Mouse (Mus musculus) monocyte, adult 2 months (primary cell): ENCODE results near the gene Actr3.
A peak's percentile ranks its signal among the peaks of the same experiment; 100 is the strongest.
"Not testable (repeated sequence)": the region's sequence is repeated elsewhere in the genome, so short reads cannot be mapped to it uniquely, and the experiment has no call there.

Experiments used
- DNase-seq, 2 experiments: peaks; one replicate each; pipeline ENCODE4 v3.0.0; 2022; ENCODE audit warnings: low spot score in 2 of 2, low read depth in 1 of 2

Gene Actr3

DNA sequence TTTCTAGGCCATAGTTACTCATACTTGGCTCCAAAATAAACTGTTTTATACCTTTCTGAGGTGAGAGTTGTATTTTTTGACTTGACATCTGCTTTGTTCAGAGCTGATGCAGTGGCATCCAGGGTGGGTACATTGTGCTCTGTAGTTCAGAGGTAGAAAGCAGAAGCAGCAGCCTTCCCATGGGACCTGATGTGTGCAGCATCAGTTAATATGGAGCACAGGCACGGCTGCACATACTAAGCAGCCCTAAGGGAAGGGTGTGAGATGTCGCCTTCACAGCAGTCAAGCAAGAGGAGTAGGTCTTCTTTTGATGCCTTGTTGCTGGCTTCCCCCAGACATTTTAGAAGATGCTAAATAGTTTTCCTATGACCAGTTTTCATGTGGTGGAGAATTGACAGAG lies 3.3 kb upstream of the Actr3 start:
- no peak for DNase-seq

DNA sequence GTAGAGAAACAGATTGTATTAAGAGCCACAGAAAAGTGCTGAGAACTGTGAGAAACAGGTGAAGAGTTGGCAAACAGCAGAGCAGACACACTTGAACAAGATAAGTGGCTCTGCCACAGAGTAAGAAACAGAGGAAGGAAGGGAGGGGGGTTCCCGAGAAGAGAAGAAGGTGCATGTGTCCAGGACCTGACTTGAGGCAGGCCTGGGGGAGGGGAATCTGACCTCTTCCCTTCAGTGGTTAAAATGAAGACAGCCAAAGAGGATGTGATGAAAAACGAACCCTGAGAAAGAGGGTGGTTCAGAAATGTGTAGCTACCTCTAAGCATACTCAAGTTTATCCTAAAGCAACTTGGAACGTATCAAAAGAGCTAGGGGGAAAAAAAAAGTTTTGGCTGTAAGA lies 2.4 kb upstream of the Actr3 start:
- no peak for DNase-seq

DNA sequence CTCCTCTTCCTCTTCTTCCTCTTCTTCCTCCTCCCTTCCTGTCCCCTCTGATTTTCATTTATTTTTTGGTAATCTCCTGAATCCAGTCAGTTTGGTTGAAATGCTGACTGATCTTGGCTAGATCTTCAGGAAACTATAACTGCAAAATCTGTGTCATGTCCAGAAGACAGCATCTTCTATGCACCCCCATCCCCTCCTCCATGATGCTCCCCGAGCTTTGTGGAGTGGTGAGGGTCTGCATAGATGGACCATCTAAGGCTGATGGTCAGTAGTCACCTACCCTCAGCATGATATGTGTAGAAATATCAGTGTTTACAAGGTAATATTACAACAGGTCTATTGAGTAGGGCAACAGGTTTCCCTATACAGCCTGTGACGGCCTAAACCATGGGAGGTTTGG lies 1.6 kb upstream of the Actr3 start:
- DNase-seq, result no peak

DNA sequence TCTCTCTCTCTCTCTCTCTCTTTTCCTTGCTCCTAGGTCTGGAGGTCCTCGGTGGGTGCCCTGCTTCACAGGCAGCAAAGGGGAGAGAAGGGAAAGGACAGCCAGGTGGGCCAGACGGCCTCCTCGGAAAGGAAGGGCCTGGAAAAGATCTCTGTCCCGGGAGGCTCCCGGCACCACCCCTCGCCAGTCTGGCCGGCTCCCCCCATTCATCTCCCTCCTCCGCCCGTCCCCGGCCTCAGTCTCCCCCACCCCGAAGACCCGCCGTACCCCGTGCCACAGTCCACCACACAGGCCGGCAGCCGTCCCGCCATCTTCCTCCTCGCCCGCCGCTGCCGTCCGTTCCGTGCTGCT lies 534 bp downstream of the Actr3 start:
- peak in 1 of 2 experiments; percentile 19 for DNase-seq

GRCm38 (mm10) chr1:125434485-125435001 lies 984 bp downstream of the Actr3 start:
- peak; percentile 65 to 77 for DNase-seq

DNA sequence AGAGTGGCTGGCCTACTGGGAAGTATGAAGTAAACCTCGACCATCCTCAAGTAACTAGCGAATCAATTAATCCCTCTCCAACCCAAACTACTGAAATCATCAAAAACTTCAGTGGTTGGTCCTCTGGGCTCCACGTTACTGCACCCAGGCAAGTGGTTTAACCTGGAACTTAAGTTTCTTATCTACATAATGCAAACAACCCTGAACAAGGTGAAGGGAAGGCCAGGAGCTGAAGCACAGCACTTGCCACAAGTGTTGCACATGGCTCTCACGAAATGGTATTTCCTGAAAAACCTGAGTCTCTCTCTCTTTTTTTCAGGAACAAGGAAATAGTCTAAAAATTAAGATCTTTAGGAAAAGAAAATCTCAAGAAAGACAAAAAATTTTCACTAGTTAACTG lies 4.2 kb downstream of the Actr3 start:
- no peak for DNase-seq

GRCm38 (mm10) chr1:125430737-125431136 lies 4.8 kb downstream of the Actr3 start:
- no peak for DNase-seq

- no peak for DNase-seq
These were observed 5.5 kb downstream of the Actr3 start for GRCm38 (mm10) chr1:125429984-125430383.

- no peak for DNase-seq
These were observed 7.2 kb downstream of the Actr3 start for GRCm38 (mm10) chr1:125428315-125428714.

DNA sequence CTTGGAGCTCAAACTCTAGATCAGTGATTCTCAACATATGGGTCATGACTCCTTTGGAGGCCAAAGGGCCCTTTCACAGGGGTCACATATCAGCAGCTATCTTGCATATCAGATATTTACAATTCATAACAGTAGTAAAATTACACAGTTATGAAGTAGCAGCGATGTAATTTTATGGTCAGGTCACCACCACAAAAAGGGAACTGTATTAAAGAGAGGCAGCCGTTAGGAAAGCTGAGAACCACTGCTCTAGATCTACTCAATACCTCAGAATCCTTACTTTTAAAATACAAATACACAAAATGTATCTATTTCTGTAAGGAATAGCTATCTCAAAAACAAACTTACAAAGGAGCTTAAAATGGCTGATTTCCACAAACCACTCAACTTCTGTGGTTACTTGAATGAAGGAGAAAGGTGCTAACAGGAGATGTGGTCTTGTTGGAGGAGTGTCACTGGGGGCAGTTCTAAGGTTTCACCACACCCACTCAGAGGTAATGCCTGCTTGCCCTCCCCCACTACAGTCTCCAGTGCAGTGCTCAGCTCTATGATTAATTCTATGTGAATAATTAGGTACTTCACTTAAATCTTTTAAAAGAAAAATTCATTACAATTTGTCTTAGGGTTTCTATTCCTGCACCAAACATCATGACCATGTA lies 9.0 kb downstream of the Actr3 start:
- DNase-seq, result no peak

DNA sequence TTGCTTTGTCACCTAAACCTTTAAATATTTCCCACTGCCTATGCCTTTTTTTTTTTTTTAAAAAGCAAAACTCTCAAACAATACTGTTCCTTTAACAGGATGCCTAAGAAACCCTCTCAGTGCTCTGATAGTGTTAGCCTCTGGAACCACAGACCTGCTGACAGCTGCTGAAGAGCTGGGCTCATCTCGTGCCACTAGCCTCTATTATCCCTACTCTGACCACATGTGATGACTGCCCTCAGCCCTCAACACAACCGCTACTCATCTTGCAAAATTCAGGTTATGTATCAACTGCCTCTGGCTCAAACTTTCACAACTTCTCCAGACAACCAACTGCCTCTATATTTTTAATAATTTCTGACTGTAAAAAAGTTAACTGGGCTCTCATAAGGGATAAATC lies 15.6 kb downstream of the Actr3 start:
- DNase-seq, result no peak

DNA sequence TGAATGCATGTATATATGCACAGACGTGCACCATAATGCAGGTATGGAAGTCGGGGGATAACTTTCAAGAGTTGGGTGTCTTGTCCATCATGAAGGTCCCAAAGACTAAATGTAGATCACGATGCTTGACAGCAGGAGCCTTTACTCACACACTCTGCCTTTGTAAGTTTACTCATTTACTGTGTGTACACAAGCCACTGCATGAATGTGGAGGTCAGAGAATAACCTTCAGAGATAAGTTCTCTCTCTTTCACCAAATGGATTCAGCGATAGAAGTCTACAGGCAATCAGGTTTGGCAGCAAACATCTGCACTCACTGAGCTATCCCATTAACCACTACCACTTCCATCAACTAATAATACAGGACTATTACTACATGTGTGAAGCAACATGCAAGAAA lies 16.8 kb downstream of the Actr3 start:
- DNase-seq, result no peak

GRCm38 (mm10) chr1:125407220-125407619 lies 28.3 kb downstream of the Actr3 start:
- no peak for DNase-seq

DNA sequence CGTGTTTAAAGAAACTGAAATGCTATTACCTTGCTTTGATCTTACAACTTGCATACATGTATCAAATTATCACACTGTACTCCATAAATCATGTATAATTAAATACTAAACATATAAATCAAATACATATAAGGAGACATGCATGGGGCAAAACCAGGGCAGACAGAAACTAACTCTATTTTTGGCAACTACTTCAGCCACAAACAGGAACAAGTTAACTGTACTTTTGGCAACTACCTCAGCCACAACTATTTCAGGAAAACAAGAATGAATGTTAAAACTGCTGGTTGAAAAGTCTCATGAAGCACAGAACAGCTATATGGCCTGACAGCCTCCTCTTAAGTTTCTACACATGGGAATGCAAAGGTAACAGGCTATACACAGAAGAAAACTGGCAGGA lies 40.1 kb downstream of the Actr3 start:
- no peak for DNase-seq

- DNase-seq, result not testable (repeated sequence)
These were observed 42.2 kb downstream of the Actr3 start for GRCm38 (mm10) chr1:125393324-125393723.

DNA sequence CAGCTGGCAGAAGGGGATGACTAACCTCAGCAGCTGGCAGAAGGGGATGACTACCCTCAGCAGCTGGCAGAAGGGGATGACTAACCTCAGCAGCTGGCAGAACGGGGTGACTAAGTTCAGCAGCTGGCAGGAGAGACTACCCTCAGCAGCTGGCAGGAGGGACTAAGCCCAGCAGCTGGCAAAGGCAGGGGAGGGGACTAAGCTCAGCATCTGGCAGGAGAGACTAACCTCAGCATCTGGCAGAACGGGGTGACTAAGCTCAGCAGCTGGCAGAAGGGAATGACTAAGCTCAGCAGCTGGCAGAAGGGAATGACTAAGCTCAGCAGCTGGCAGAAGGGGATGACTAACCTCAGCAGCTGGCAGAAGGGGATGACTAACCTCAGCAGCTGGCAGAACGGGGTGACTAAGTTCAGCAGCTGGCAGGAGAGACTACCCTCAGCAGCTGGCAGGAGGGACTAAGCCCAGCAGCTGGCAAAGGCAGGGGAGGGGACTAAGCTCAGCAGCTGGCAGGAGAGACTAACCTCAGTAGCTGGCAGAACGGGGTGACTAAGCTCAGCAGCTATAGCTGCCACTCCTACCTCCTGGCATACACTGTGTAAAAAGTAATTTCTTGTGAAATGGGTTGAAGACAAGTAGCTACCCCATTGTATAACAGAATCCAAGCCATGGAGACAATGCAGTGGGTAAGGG lies 45.3 kb downstream of the Actr3 start:
- not testable (repeated sequence) for DNase-seq

GRCm38 (mm10) chr1:125389634-125390033 lies 45.9 kb downstream of the Actr3 start:
- not testable (repeated sequence) for DNase-seq

GRCm38 (mm10) chr1:125388370-125388769 lies 47.2 kb downstream of the Actr3 start:
- no peak for DNase-seq

- no peak for DNase-seq
These were observed 49.3 kb downstream of the Actr3 start for GRCm38 (mm10) chr1:125386217-125386616.

DNA sequence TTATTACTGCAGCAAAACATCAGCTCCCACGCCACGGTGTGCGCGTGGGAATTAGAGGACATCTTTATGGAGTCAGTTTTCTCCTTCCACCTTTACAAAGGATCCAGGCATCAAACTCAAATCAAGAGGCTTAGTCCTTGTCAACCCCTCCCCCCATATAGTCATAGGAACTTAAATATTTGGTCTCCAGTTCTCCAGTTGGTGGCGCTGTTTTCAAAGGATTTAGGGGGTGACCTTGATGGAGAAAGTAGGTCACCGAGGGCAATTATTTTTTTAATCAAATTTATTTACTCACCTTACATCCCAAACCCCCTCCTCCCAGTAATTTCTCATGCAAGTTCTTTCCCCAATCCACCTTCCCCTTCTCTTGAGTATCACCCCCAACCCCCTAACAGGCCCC lies 52.9 kb downstream of the Actr3 start:
- DNase-seq, result no peak

- DNase-seq, result no peak
These were observed 56.6 kb downstream of the Actr3 start for GRCm38 (mm10) chr1:125378889-125379288.

GRCm38 (mm10) chr1:125372855-125373254 lies 62.7 kb downstream of the Actr3 start:
- no peak for DNase-seq

DNA sequence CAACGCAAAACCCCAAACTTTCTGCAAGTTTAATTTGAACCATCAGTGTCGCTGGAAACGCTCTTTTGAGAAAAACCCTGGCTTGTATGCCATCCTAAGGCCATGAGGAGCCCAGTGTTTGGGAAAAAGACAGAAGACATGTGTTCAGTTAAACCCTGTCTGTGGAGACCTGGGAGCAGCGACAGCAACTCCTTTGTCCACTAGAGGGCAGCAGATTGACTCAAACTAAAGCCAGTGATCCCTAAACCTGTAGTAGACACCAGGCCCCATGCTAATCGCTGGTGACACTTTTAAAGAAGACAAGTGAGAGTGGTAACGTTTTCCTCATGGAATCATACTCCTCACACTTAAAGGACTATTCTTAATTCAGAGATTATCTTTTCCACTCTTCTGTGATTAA lies 64.7 kb downstream of the Actr3 start:
- no peak for DNase-seq
